Mouse (Mus musculus) heart, embryonic 16.5 days (tissue): Measurements from ENCODE around the gene Glrx5. TPM values are rescaled to one million over a fixed set of nuclear protein-coding genes. Genes with fewer than 3 reads are reported as not detected.

Experiments
- ATAC-seq: fragments of 200-750 bp; cut with Nextera tagmentation; replicated peaks from 2 replicates; pipeline ENCODE4 v1.8.0; 2017; ENCODE audit warnings: moderate number of reproducible peaks; ENCODE audit not compliant: insufficient read depth, low FRiP score; ENCODE audit errors: extremely low read depth
- H3K27ac ChIP-seq: fragments of 300-500 bp; sonication (generic); 2 replicates; pipeline ENCODE4 v1.5.1; 2014; ENCODE audit warnings: mild to moderate bottlenecking, low read length, control low read depth, moderate library complexity
- H3K27me3 ChIP-seq: fragments of 300-500 bp; sonication (generic); 2 replicates; pipeline ENCODE4 v1.6.1; 2014; ENCODE audit warnings: low read length, mixed read lengths; ENCODE audit not compliant: control insufficient read depth, insufficient read depth
- H3K36me3 ChIP-seq: fragments of 300-500 bp; sonication (generic); 2 replicates; pipeline ENCODE4 v1.6.1; 2014; ENCODE audit not compliant: control insufficient read depth, insufficient read depth
- H3K4me1 ChIP-seq: fragments of 300-500 bp; sonication (generic); 2 replicates; pipeline ENCODE4 v1.6.1; 2014; ENCODE audit warnings: low read length, mixed read lengths; ENCODE audit not compliant: control insufficient read depth, insufficient read depth
- H3K4me2 ChIP-seq: fragments of 300-500 bp; sonication (generic); 2 replicates; pipeline ENCODE4 v1.6.1; 2014; ENCODE audit warnings: low read depth, mild to moderate bottlenecking, control low read depth, low read length
- H3K4me3 ChIP-seq: fragments of 300-500 bp; sonication (generic); 2 replicates; pipeline ENCODE4 v1.5.1; 2014; ENCODE audit warnings: mild to moderate bottlenecking, control low read depth, low read length
- H3K9ac ChIP-seq: fragments of 300-500 bp; sonication (generic); 2 replicates; pipeline ENCODE4 v1.6.1; 2014; ENCODE audit warnings: low read length, control low read depth
- H3K9me3 ChIP-seq: fragments of 300-500 bp; sonication (generic); replicated peaks from 2 replicates; pipeline ENCODE4 v1.6.1; 2016; ENCODE audit warnings: low read length; ENCODE audit not compliant: control insufficient read depth
- WGBS: fragments of 180-500 bp; shearing (Covaris S2); extraction: QIAGEN DNeasy Blood & Tissue Kit; methylation state at CpG from one replicate; pipeline ENCODE4 v1.1.7; 2014; 5-methylcytosine and 5-hydroxymethylcytosine counted together
- polyA plus RNA-seq: library from polyadenylated mRNA; unstranded; fragments of >200 nt; fragmentation: Nextera tagmentation; extraction: Ambion mirVana; gene quantifications from 2 replicates; pipeline ENCODE4 v1.2.1, GENCODE M21; 2015

The Glrx5 gene
- polyA plus RNA-seq, 1 experiment from 2014 or later: 173 TPM

GRCm38 (mm10) chr12:104992838-104993237 lies 39.6 kb upstream of the Glrx5 start:
- Histone ChIP-seq H3K9ac (no peak overlapping the region), H3K36me3 (no peaks in the 10 kb centered on the region), H3K27me3 (no peaks in the 10 kb centered on the region), H3K4me1 (0 out of 2 replicates have a peak, but pooled peaks cover 2% of the 10 kb centered on the region), H3K4me3 (no peak overlapping the region), H3K27ac (no peak overlapping the region), H3K4me2 (no peak overlapping the region), H3K9me3 (no peaks in the 10 kb centered on the region)
- WGBS: 67% methylated on average over 8 of the region's 8 CpGs
- ATAC-seq: no peak

GRCm38 (mm10) chr12:104995259-104995876 lies 37.1 kb upstream of the Glrx5 start:
- Histone ChIP-seq H3K36me3 (no peaks in the 10 kb centered on the region), H3K4me1 (peaks cover 9% of the 10 kb centered on the region; the same call in 1 of the 2 replicates), H3K9ac (no peak overlapping the region), H3K27me3 (no peaks in the 10 kb centered on the region), H3K9me3 (no peaks in the 10 kb centered on the region), H3K4me2 (no peak overlapping the region), H3K27ac (no peak overlapping the region), H3K4me3 (no peak overlapping the region)
- ATAC-seq: no peak
- 78% methylated on average over 12 of the region's 12 CpGs for WGBS

- H3K4me1 ChIP-seq: peaks cover 14% of the 10 kb centered on the region
- 82% methylated on average over 9 of the region's 9 CpGs for whole genome bisulfite sequencing
- H3K9ac ChIP-seq: no peak overlapping the region
- no peaks in the 10 kb centered on the region for H3K9me3 ChIP-seq
- ATAC-seq: no peak
- no peaks in the 10 kb centered on the region for H3K36me3 ChIP-seq
- no peak overlapping the region for H3K27ac ChIP-seq
- H3K27me3 ChIP-seq: no peaks in the 10 kb centered on the region
- no peak overlapping the region for H3K4me2 ChIP-seq
- no peak overlapping the region for H3K4me3 ChIP-seq
Measured at GRCm38 (mm10) chr12:104996012-104996728, 36.3 kb upstream of the Glrx5 start.

GRCm38 (mm10) chr12:104997159-104997558 lies 35.3 kb upstream of the Glrx5 start:
- no peak for ATAC-seq
- no peak overlapping the region for H3K27ac ChIP-seq
- H3K4me3 ChIP-seq: no peak overlapping the region
- peaks cover 14% of the 10 kb centered on the region for H3K4me1 ChIP-seq
- 77% methylated on average over 10 of the region's 10 CpGs for WGBS
- H3K4me2 ChIP-seq: no peak overlapping the region
- no peaks in the 10 kb centered on the region for H3K9me3 ChIP-seq
- no peaks in the 10 kb centered on the region for H3K36me3 ChIP-seq
- H3K27me3 ChIP-seq: no peaks in the 10 kb centered on the region
- H3K9ac ChIP-seq: no peak overlapping the region

- 78% methylated on average over 10 of the region's 10 CpGs for WGBS
- H3K27me3 ChIP-seq: no peaks in the 10 kb centered on the region; the same call in 1 of the 2 replicates
- no peak for ATAC-seq
Measured at GRCm38 (mm10) chr12:104997641-104998293, 34.7 kb upstream of the Glrx5 start.

GRCm38 (mm10) chr12:104998541-104998940 lies 33.9 kb upstream of the Glrx5 start:
- WGBS: 53% methylated on average over 6 of the region's 6 CpGs
- Histone ChIP-seq H3K4me3 (no peak overlapping the region), H3K27me3 (no peaks in the 10 kb centered on the region; the same call in 1 of the 2 replicates), H3K36me3 (no peaks in the 10 kb centered on the region), H3K9ac (no peak overlapping the region), H3K4me1 (peaks cover 22% of the 10 kb centered on the region), H3K9me3 (no peaks in the 10 kb centered on the region), H3K4me2 (no peak overlapping the region), H3K27ac (no peak overlapping the region)
- ATAC-seq: no peak

More at GRCm38 (mm10) chr12:104997641-104998293, 34.7 kb upstream of the Glrx5 start:
- Histone ChIP-seq H3K27ac (no peak overlapping the region), H3K4me1 (peaks cover 15% of the 10 kb centered on the region), H3K36me3 (no peaks in the 10 kb centered on the region), H3K9ac (no peak overlapping the region), H3K4me2 (no peak overlapping the region), H3K4me3 (no peak overlapping the region), H3K9me3 (no peaks in the 10 kb centered on the region)

- Histone ChIP-seq H3K27ac (no peak overlapping the region), H3K27me3 (no peaks in the 10 kb centered on the region; the same call in 1 of the 2 replicates), H3K4me3 (no peak overlapping the region), H3K9ac (no peak overlapping the region), H3K4me1 (peaks cover 24% of the 10 kb centered on the region), H3K9me3 (no peaks in the 10 kb centered on the region), H3K4me2 (no peak overlapping the region), H3K36me3 (no peaks in the 10 kb centered on the region)
- no peak for ATAC-seq
- WGBS: 60% methylated on average over 8 of the region's 8 CpGs
Measured at GRCm38 (mm10) chr12:104999171-104999570, 33.3 kb upstream of the Glrx5 start.

- Histone ChIP-seq H3K4me3 (no peak overlapping the region), H3K9me3 (no peaks in the 10 kb centered on the region), H3K4me1 (peaks cover 22% of the 10 kb centered on the region), H3K4me2 (no peak overlapping the region), H3K9ac (no peak overlapping the region), H3K36me3 (no peaks in the 10 kb centered on the region), H3K27ac (no peak overlapping the region), H3K27me3 (no peaks in the 10 kb centered on the region; the same call in 1 of the 2 replicates)
- peak; percentile 25 for ATAC-seq
- WGBS: 56% methylated on average over 9 of the region's 9 CpGs
Measured at GRCm38 (mm10) chr12:105000487-105001283, 31.8 kb upstream of the Glrx5 start.
